28 mouse cellular contexts compared by ENCODE assay signal in the genomic region with DNA sequence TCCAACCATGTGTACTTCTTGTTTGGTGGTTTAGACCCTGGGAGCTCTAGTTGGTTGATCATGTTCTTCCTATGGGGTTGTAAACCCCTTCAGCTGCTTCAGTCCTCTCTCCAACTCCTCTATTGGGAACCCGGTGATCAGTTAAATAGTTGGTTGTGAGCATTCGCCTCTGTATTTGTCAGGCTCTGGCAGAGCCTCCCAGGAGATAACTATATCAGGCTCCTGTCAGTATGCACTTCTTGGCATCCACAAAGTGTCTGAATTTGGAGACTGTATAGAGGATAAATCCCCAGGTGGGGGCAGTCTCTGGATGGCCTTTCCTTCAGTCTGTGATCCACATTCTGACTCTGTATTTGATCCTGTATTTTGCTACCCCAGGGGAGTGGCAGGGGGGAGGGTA.
"Had no signal": no experiment of that assay in that cellular context is flagged by ENCODE, and none has a peak within 500 bp of the region (broad histone marks: within the 10 kb centered on the region; RNA-seq: fewer than 3 reads in every experiment).

No protein-coding gene starts in this region.

- H3K4me3 ChIP-seq: limb, embryonic 10.5 days; limb, embryonic 12.5 days; limb, embryonic 13.5 days; limb, embryonic 15.5 days; liver, embryonic 12.5 days; liver, embryonic 13.5 days; liver, embryonic 15.5 days; lung, embryonic 15.5 days; megakaryocyte, embryonic 14.5 days; midbrain, embryonic 10.5 days; midbrain, embryonic 12.5 days; midbrain, embryonic 13.5 days; midbrain, embryonic 15.5 days; myocyte; neural tube, embryonic 12.5 days had no signal

- H3K27ac ChIP-seq: limb, embryonic 10.5 days; limb, embryonic 12.5 days; limb, embryonic 13.5 days; limb, embryonic 15.5 days; liver, embryonic 12.5 days; liver, embryonic 13.5 days; liver, embryonic 14.5 days; liver, embryonic 15.5 days; lung, embryonic 15.5 days; macrophage; midbrain, embryonic 10.5 days; midbrain, embryonic 12.5 days; midbrain, embryonic 13.5 days; midbrain, embryonic 15.5 days; neural tube, embryonic 12.5 days had no signal

- H3K36me3 ChIP-seq: limb, embryonic 10.5 days; limb, embryonic 12.5 days; limb, embryonic 13.5 days; limb, embryonic 15.5 days; liver, embryonic 12.5 days; liver, embryonic 13.5 days; liver, embryonic 15.5 days; lung, embryonic 15.5 days; midbrain, embryonic 10.5 days; midbrain, embryonic 12.5 days; midbrain, embryonic 13.5 days; midbrain, embryonic 15.5 days; neural tube, embryonic 12.5 days had no signal

- DNase-seq: left cerebral cortex, postnatal 4 days; liver; liver, embryonic 13.5 days; liver, postnatal 0 days; lung, adult 18-20 months; lung, adult 2 months; lung, embryonic 14.5 days; lung, postnatal 10 days; lung, postnatal 14 days; lung, postnatal 36 days; lung, postnatal 4 days; midbrain, embryonic 14.5 days had no signal

- H3K9me3 ChIP-seq: limb, embryonic 10.5 days; limb, embryonic 12.5 days; limb, embryonic 13.5 days; limb, embryonic 15.5 days; liver, embryonic 12.5 days; liver, embryonic 13.5 days; liver, embryonic 15.5 days; lung, embryonic 15.5 days; megakaryocyte, embryonic 14.5 days; midbrain, embryonic 10.5 days; midbrain, embryonic 12.5 days; midbrain, embryonic 13.5 days; midbrain, embryonic 15.5 days; neural tube, embryonic 12.5 days had no signal

- H3K4me1 ChIP-seq: limb, embryonic 10.5 days; limb, embryonic 12.5 days; limb, embryonic 13.5 days; limb, embryonic 15.5 days; liver, embryonic 12.5 days; liver, embryonic 13.5 days; liver, embryonic 15.5 days; lung, embryonic 15.5 days; megakaryocyte, embryonic 14.5 days; midbrain, embryonic 10.5 days; midbrain, embryonic 12.5 days; midbrain, embryonic 13.5 days; midbrain, embryonic 15.5 days; neural tube, embryonic 12.5 days had no signal

- H3K27me3 ChIP-seq: limb, embryonic 12.5 days; limb, embryonic 13.5 days; limb, embryonic 15.5 days; liver, embryonic 12.5 days; liver, embryonic 13.5 days; liver, embryonic 15.5 days; lung, embryonic 15.5 days; megakaryocyte, embryonic 14.5 days; midbrain, embryonic 12.5 days; midbrain, embryonic 13.5 days; midbrain, embryonic 15.5 days; neural tube, embryonic 12.5 days had no signal

- H3K9ac ChIP-seq: limb, embryonic 12.5 days; limb, embryonic 13.5 days; limb, embryonic 15.5 days; liver, embryonic 12.5 days; liver, embryonic 13.5 days; liver, embryonic 14.5 days; liver, embryonic 15.5 days; liver, postnatal 0 days; lung, embryonic 14.5 days; lung, embryonic 15.5 days; midbrain, embryonic 12.5 days; midbrain, embryonic 13.5 days; midbrain, embryonic 15.5 days; neural tube, embryonic 12.5 days had no signal
